Mouse (Mus musculus) myocyte (in vitro differentiated cells): ENCODE measurements around the gene Csf2rb.

Experiments
- MAX ChIP-seq: IDR thresholded peaks from one replicate; pipeline ENCODE4 v1.6.1; 2011; ENCODE audit warnings: low read depth, mild to moderate bottlenecking, control low read depth
- POLR2A ChIP-seq: IDR thresholded peaks from one replicate; pipeline ENCODE4 v1.6.1; 2011; ENCODE audit warnings: low read depth, mild to moderate bottlenecking, control low read depth, moderate library complexity; ENCODE audit not compliant: insufficient read length
- TCF12 ChIP-seq: IDR thresholded peaks from one replicate; pipeline ENCODE4 v1.6.1; 2011; ENCODE audit warnings: mild to moderate bottlenecking, control low read depth; ENCODE audit not compliant: poor library complexity, insufficient read depth, severe bottlenecking
- USF1 ChIP-seq: IDR thresholded peaks from one replicate; pipeline ENCODE4 v1.6.1; 2011; ENCODE audit warnings: low read depth, mild to moderate bottlenecking, control low read depth, moderate library complexity

GRCm38 (mm10) chr15:78298558-78298957 is 27.0 kb upstream of the Csf2rb start:
- TF ChIP-seq TCF12: no peak
- TF ChIP-seq POLR2A: no peak
- TF ChIP-seq USF1: no peak
- no peak for TF ChIP-seq MAX
